Mouse (Mus musculus) lung, postnatal 4 days (tissue): Measurements from ENCODE around the gene Arl4a.

ENCODE experiments used
- DNase-seq, 2 experiments: peaks; one replicate each; pipeline ENCODE4 v3.0.0; 2021

Arl4a gene

GRCm38 (mm10) chr12:40008459-40008858 is 29.4 kb downstream of the Arl4a start:
- no peak for DNase-seq

- no peak for DNase-seq
Measured at GRCm38 (mm10) chr12:40004766-40005165, 33.1 kb downstream of the Arl4a start.

- DNase-seq = peak in 1 of 2 experiments; percentile 19
Measured at GRCm38 (mm10) chr12:39998853-39999195, 39.0 kb downstream of the Arl4a start.

GRCm38 (mm10) chr12:39998070-39998852 is 39.6 kb downstream of the Arl4a start:
- peak; percentile 59 to 79 for DNase-seq

- DNase-seq = no peak
Measured at GRCm38 (mm10) chr12:39997651-39998050, 40.2 kb downstream of the Arl4a start.

DNA sequence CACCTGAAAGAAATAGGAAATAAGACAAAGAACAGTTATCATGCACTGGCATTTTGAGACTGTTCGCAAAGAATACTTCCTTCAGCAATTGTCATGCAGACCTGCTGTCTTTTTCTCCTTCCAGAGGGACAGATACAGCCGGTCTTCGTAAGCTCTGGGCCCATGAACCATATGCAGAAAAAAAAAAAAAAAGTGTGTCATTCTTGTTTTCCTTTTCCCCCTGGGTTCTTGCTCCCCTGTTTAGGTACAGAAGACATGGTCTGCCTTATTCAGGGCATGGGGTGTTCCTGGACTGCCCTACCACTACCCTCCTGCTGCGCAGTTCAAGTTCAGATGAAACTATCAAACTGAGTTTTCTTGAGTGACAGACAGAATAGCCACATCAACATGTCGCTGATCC is 41.8 kb downstream of the Arl4a start:
- DNase-seq = no peak

- no peak for DNase-seq
Measured at GRCm38 (mm10) chr12:39995609-39996008, 42.2 kb downstream of the Arl4a start.

- no peak for DNase-seq
Measured at GRCm38 (mm10) chr12:39992767-39993302, 45.0 kb downstream of the Arl4a start.

- DNase-seq = no peak
Measured at GRCm38 (mm10) chr12:39990830-39991780, 46.7 kb downstream of the Arl4a start.

DNA sequence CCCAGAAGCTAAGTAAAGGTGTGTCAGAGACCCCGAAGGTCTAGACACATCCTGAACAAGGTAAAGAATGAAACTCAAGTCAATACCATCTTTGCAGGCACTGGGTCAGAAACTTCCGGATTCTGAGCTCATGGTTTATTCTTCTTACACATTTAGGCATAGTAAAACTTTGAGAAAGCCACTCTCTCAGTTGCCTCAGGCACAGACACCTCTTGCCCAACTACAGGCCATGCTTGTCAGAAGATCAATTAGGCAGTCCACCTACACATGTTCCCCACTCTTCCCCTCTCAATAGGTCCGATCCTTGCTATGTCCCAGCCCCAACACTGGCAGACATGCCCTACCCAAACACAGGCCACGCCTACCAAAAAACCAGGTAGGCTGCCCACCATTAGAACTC is 48.7 kb downstream of the Arl4a start:
- DNase-seq = no peak

GRCm38 (mm10) chr12:39987177-39987576 is 50.6 kb downstream of the Arl4a start:
- DNase-seq = no peak

DNA sequence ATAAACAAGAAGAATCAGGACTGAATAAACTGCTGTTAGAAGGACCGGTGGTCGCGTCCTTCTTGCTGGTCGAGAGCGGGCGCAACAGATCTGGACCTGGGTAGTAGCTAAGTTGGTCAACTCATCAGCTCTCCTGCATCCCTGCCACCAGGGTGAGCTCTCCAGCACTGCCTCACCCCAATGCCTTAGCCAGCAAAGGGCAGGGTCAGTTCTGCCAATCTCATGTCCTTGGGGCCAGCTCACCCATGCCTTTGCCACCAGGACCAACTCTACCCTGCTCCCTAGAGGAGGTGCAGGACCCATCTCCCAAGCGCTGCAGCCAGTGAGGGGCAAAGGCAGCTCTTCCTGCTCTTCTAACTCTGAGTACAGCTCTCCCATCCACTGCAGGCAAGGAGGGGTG is 52.2 kb downstream of the Arl4a start:
- no peak for DNase-seq

DNA sequence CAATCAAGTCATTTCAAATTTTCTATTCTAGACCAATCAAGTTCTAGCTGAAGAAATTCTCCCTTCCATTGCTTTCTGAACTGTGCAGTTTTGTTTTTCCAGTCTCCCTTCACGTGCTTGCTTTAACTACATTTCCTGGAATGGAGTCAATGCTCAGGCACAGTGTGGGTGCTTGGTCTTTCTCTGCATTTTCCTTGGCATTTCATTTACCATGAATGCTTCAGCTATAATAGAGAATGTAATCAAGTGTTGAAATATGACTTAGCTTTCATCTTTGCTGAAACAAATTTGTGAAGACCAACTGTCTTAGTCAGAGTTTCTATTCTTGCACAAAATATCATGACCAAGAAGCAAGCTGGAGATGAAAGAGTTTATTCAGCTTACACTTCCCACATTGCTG is 58.0 kb downstream of the Arl4a start:
- no peak for DNase-seq

- DNase-seq = no peak
Measured at GRCm38 (mm10) chr12:39979066-39979465, 58.8 kb downstream of the Arl4a start.

DNA sequence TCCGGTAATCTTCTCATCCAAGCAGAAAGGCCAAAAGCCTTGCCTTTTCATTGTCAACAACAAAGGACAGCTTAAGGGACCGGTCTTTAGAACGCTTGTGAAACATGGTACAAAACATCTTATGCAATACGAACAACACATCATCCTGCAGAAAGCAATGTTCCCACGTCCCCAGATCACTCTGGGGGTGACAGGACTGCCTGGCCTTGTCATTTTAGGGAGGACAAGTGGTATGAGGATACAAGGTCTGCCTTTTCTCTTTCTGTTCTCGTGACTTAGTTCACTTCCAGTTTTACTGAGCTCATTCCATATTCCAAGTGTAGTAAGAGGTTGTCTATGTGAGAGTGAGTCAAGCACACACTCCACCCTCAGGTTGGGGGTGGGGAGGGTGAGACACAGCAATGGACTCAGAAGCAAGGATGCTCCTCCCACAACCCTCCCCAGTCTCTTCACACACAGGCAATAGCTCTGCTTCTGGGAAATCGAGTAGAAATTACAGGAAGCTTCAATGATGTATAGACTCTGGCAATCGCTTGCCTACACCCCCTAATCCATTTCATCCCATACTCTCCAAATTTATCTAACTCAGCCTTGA is 59.7 kb downstream of the Arl4a start:
- no peak for DNase-seq

GRCm38 (mm10) chr12:39976426-39976825 is 61.4 kb downstream of the Arl4a start:
- no peak for DNase-seq

- DNase-seq = no peak
Measured at GRCm38 (mm10) chr12:39975829-39976340, 61.9 kb downstream of the Arl4a start.

DNA sequence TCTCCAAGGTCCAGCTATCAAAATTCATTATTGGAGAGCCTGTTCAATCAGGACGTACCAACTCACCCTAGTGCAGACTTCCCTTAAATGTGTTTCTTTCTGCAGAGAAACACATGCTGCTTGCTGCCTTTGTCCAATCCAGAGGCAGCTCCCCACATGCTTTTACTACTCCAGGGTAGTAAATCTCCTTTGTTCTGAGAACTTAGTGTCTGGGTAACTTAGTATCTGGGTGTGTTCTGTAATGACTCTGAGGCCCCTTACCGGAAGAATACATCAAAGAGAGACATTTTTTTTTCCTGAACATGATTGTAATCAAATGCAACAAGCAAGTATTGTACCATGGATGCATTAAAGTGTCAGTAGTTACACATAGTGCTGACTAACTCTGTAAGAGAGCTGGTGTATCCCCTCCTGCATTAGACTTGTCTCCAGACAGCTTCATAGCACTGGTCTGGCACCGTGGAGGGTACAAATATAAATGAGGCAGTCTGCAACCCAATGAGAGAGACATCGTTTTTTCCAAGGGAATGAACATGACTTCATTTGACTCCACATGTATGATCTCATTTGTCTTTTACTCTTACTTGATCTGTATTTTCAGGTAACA is 62.7 kb downstream of the Arl4a start:
- no peak for DNase-seq

GRCm38 (mm10) chr12:39974273-39974672 is 63.6 kb downstream of the Arl4a start:
- DNase-seq = no peak

DNA sequence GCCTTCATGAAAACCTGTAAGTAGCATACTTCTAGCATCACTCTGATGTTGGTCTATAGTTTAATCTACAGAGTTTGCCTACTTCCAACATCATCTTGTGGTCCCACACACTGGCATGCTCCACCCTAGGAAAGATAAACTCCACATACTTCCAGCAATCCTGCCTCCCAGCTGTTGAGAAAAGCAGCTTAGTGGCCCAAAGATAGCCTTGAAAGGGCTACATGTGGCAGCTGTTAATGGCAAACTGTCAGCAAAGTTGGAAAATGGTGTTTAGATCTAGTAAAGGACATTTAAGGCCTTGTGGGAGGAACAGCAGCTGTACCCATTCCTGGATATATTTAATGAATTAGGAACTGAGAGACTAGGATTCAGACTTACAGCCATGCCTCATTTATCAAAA is 68.3 kb downstream of the Arl4a start:
- DNase-seq = no peak

DNA sequence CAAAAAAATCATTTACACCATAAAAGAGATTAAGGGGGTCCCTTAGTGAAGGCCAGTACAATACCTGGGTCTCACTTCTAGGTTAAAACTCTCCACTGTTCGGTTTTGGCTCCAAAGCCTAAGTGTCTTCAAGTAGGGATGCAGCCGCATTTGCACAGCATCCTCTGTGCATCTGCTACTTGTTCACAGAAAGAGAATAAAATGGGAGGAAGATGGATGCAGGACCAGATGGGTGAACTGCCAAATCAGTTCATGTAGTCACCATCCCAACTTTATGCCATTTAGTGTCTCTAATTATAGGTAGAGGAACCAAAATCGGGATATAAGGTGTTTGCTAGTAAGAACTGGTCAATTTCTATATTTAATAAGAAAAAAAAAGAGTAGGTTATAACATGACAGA is 69.7 kb downstream of the Arl4a start:
- no peak for DNase-seq

DNA sequence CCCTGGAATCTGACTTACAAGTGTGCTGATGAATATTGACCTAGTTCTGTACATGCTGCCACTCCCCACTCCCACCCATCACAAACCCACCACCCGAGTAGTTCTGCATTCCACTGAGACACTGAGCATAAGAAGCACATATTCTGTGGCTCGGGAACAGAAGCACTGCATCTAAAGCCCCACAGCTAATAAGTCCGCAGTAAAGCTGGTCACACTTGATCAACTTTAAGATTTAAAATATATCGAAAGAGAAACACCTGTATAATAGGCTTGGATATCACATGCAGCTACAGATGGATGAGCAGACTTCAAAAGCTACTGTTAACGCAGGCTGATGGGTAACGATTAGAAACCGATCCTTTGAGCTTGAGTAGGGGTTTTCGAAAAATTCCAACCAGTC is 78.7 kb downstream of the Arl4a start:
- DNase-seq = no peak
